Mouse (Mus musculus) urinary bladder, postnatal 25 days (tissue): ENCODE measurements around the gene Elf1.
A peak's percentile ranks its signal among the peaks of the same experiment; 100 is the strongest.

Experiments
- DNase-seq: peaks from one replicate; pipeline ENCODE4 v3.0.0; 2022; ENCODE audit warnings: low spot score

Gene Elf1

DNA sequence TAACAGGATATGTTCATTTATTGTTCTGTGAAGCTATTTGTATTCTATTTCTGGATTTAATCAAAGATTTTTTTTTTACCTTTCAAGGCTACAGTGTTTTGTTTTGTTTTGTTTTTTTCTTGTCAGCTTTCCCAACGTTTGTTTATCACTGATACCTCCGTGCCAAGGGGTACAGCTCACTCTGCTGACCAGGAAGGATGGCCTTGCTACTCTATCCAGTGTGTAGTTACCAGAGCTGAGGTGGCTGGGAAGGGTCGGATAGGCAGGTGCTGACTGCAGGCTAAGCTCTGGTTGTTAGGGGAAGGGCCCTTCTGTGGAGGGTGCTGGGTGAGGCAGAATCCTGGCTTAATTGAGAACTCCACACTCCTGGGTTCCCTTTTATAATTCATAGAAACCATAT lies 9.3 kb downstream of the Elf1 start:
- DNase-seq: no peak

DNA sequence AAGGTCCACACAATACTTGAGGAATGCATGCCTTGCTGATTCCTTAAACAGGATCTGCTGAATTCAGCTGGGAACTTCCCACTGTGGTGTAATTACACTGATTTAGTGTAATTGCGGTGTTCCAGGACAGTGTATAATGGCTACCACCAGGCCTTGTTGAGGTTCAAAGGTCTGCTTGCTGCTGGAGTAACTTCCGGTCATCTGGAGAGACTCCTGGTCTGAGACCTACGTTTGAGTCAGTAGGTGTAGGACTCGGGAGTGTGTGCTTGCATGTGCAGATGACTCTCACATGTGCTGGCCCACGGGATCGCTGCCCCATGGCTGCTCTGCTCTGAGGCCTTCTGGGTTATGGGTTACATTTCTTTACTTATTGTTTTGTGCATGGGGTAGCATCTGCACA lies 13.4 kb downstream of the Elf1 start:
- DNase-seq: no peak

DNA sequence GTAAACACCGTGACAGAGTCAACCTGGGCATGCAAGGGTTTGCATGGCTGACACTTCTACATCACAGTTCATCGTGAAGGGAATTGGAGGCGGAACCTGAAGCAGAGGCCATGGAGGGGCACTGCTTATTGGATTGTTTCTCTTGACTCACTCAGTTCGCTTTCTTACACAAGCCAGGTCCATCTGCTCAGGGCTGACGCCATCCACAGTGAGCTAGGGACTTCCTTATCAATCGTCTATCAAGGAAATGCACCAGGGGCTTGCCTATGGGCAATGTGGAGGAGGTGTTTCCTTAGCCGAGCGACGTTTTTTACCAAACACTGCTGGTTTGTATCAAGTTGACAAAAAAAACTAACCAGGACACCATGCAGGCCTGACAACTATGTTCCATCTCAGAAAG lies 18.3 kb downstream of the Elf1 start:
- DNase-seq: no peak

DNA sequence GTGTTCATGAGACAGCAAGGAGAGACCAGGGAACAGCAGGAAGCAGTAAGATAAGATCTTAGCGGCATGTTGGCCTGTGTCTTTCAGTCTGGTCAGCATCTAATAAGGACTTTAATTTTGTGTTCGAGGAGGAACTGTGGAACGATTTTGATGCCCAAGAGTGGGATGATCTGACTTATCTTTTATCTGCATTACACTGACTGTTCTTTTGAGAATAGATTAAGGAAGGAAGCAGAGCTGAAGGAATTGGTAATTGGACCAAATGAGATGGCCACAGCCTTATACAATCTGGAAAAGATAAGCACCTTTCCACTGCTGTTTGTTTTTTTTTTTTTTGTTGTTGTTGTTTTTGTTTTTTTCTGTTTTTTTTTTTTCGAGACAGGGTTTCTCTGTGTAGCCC lies 19.8 kb downstream of the Elf1 start:
- no peak for DNase-seq

DNA sequence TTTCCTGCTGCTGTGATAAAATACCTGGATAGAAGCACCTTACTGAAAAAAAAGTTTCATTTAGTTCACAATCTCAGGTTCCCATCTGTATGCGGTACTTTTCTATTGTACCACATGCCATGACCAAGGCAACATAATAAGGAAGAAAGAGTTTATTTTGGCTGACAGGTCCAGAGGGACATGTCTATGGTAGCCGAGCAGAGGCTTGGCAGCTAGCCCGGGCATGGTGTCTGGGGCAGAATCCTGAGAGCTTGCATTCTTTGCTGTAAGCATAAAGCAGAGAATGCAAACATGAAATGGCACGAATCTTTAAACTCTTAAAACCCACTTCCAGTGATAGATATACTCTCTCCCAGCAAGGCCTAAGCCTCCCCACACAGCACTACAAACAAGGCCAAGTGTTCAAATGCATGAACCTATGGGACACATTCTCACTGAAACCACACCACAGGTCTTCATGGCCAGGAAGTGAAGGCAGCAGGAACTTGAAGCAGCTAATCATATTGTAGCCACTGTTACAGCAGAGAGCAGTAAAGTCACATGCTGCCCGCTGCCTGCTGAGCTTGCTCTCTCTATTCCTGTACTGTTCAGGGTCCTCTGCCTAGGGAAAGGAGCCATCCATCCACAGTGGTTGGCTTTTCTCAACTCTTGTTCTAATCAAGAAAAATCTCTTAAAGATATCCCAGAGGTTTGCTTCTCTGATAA lies 22.5 kb downstream of the Elf1 start:
- peak; percentile 59 for DNase-seq

DNA sequence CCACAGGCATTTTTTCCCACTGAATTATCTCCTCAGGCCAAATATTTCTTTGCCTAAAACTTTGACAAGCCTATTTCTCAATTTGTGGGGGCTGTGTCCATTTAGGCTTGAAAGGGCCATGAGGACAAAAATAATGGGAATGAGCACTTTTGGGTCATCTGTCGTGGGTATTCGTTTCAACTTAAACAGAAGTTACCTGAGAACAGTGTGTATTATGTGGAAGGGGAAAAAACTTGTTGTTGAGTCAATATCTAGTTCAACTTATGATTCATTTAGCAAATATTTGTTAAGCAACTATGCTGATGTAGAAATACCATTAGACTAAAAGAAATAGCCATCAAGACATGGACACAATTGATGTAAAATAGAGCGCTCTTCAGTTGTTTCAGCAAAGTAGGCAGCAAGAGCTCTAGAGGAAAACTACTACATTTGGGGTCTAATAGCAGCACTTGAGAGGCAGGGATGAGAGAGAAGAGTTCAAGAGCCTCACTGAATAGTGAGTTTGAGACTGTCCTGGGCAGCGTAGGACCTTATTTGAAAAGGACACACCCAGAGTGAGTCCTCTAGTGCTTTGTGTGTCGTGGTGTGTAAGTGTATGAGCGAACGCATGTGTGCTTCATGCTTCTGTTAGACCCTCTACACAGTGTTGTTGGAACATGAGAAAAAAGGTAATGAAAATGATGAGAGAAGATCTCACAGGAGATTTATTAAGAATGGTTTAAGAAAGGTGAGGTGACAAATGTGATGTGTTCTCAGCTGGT lies 23.4 kb downstream of the Elf1 start:
- no peak for DNase-seq

DNA sequence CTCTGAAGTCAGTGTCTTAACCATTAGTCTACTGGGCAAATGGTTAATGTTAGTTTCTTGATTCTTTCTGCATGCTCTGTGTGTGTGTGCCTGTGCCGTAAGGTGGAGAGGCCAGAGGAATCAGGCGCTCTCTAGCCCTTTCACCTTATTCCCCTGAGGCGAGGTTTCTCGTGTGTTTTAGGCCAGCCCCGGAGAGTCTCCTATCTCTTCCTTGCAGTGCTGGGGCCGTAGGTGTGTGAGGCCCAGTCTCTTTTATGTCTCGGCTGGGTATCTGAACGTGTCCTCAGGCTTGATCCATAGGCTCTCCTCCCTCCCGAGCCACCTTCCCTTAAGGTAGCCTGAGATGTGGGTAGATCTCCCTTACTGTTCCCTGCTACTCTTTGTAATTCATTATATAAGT lies 25.2 kb downstream of the Elf1 start:
- DNase-seq: no peak

DNA sequence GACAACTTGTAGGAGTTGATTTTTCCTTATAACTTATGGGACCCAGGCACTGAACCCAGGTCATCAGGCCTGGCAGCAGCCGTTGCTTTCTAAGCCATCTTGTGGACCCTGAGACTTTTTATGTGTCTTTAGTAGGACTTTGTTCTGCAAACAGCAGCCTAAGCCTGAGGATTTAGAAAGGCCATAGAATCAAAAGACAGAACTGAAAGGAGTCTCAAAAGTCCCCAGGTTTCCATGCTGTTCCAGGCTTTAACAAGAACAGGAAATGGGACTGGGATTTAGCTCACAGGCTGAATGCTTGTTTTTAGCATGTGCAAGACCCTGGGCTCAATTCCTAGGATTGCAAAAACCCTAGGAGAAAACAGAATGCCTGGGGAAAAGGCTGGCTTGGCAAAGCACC lies 26.9 kb downstream of the Elf1 start:
- no peak for DNase-seq

DNA sequence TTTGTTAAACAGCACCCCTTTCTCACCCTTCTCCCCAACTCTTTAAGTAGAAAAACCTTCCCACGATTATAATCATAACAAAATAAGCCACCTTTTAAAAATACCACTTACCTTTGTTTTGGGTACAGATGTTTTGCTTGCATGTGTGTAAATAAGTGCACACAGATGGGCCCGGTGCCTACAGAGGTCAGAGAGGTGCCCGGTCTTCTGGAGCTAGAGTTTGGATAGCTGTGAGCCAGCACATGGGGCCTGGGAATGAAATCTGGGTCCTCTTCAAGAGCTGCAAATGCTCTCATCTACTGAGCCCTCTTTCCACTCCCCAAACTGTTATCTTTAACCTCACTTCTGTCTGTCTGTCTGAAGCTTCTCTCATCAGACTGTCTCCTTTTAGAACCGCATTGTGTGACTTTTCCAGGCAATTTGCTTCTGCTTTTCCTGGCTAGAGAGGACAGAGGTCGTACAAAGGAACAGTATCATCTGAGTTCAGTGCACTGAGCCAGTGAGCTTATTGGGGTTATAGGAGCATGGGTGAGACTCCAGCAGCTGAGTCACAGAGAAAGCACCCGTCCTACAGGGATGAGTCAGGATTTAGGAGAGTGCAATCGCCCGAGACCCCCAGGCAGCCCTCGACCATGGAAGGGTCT lies 27.8 kb downstream of the Elf1 start:
- no peak for DNase-seq

DNA sequence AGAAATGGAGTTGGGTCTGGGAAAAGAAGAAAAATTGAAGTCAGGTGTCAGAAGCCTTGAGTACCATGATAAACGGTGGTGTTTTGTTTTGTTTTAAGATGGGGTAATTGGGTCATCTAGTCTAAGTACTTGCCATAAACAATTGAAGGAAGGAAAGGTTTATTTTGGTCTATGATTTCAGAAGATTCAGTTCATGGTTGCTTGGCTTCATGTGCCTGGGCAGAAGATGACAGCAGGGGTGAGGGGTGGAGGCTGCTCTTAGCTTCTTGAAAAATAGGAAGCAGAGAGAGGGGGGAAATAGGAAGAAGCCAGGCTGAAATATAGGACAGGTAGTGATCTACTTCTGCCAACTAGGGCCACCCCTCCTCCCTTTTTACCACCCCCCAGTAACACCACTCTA lies 30.5 kb downstream of the Elf1 start:
- DNase-seq: no peak

DNA sequence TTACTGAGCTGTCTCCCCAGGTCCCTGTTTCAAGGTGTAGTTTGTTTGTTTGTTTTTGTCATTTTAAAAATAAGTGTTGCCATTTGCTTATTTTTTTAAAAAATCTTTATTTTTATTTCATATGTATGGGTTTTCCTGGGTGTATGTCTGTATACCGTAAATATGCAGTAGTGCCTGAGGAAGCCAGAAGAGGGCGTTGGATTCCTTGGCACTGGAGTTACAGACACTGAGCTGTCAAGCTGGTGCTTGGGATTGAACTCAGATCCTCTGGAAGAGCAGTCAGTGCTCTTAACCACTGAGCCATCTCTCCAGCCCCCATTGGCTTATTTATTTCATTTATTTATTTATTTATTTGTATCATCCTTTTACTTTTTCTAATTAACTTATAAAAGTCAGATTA lies 33.0 kb downstream of the Elf1 start:
- DNase-seq: no peak

DNA sequence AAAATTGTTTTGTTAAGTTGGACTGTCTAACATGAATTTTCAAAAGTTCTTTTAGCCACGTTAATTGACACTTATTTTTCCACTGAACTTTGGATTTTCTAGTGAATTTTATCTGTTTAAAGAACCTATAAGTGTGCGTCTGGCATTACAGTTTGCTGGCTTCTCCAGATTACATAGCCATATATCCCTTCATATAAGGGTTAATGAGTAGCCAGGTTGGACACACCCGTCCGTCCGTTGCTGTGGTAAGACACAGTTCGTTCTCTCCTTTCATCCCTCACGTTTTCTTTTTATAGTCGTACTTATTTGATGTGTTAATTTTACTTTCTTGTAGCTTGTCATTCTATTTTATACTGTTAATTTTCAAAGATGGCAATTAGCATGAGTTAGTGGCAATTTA lies 34.1 kb downstream of the Elf1 start:
- DNase-seq: no peak

DNA sequence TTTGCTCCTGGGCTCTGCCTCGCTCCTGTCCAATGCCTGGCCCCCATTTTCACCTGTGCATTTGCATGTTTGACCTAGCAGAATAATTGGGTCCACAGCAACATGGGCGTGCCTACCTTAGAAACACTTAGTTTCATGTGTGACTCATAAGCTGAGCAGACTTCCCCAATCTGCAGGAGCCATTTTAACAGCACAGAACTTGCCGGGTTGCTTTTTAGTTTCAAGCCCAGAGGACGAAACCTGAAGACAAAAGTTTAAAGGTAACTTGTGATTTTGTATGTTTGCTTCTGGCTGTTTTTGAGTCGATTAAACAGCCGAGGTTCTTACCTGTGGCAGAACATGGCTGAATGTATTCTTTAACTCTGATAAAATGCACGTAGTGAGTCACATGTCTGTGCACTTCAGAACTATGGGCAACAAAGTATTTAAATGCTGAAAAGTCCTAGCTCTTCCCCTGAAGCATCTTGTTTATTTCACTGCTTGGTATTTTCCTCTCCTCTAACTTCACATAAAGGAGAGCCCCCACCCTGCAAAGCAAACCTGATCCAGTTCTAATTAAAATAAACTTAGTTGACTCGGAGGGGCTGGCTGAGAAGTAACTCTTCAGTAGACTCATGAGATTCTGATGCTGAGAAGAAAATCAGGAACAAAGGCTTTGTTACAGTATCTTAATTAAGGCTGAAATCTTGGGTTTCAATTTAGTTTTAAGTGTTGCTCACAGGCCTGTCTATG lies 34.7 kb downstream of the Elf1 start:
- DNase-seq: no peak

DNA sequence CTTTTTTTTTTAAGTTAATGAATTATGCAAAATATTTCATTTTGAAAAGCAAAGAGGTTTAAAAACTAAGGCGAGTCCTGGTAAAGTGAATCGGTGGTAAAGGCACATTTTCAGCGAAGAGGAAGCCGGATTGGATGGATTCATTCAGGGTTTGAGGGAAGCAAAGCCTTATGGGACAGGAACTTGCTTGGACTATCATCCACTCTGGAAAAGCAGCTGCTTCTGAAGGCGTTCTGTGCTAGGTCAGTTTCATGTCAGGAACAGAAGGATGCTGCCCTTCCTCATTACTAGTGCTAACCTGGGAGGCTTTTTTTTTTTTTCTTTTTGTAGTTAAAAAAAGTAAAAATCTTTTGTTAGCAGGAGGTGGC lies 35.2 kb downstream of the Elf1 start:
- DNase-seq: no peak

DNA sequence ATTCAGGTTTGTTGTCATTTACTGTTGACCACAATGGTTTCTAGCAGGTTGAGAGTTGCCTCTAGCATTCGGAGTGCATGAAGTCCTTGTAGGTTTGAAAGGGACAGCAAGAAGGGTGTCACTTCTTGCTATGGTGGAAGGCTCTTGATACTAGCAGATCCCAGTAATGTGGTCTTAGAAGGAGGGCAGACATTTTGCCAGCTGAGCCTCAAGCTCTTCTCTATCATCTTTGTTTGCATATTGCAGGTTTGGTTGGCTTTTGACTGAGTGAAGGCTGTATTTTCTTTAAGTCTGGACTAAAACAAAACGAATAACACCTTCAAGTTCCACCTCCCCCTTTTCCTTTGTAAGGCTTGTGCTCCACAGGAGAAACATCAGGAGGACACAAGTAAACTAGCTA lies 35.8 kb downstream of the Elf1 start:
- DNase-seq: no peak

DNA sequence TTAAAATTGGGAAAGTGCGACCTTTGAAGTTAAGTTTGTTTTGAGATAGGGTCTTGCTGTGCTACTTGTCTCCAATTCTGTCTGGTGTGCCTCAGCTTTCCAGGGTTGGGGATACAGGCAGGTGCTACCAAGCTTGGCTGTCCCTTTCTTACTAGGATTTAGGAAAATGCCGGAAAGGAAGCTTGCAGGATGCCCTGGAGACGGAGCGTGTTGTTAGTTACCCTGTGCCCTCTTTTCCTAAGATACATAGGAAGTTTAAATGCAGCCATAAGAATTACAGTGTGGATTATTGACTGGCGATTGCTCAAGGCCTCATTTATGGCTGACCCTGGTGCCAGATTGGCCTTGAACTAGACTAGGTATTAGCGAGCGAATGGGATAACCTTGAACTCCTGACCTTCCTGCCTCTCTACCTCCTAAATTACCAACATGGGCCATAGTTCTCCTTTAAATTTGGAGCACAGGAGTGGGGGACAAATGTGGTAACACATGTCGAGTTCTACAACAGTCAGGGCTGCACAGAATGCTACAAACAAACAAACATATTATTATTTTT lies 36.3 kb downstream of the Elf1 start:
- DNase-seq: no peak

DNA sequence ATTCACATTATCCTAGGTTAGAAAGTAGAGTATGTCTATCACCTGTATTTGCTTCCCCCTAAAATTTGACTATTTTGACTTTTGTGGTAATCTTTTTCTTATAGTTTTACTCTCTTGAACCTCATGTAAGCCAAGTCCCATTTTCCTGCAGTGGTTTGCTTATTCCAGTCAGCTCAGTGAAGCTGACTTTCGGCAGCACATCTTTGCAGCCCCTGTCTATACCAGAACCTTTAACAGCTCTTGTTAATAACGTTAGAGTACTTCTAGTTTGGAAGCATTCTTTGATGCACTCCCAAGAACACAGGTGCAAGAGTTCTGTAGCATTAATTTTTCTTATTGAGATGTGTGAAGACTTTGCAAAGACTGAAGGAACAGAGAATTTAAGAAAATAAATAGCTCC lies 37.1 kb downstream of the Elf1 start:
- no peak for DNase-seq

DNA sequence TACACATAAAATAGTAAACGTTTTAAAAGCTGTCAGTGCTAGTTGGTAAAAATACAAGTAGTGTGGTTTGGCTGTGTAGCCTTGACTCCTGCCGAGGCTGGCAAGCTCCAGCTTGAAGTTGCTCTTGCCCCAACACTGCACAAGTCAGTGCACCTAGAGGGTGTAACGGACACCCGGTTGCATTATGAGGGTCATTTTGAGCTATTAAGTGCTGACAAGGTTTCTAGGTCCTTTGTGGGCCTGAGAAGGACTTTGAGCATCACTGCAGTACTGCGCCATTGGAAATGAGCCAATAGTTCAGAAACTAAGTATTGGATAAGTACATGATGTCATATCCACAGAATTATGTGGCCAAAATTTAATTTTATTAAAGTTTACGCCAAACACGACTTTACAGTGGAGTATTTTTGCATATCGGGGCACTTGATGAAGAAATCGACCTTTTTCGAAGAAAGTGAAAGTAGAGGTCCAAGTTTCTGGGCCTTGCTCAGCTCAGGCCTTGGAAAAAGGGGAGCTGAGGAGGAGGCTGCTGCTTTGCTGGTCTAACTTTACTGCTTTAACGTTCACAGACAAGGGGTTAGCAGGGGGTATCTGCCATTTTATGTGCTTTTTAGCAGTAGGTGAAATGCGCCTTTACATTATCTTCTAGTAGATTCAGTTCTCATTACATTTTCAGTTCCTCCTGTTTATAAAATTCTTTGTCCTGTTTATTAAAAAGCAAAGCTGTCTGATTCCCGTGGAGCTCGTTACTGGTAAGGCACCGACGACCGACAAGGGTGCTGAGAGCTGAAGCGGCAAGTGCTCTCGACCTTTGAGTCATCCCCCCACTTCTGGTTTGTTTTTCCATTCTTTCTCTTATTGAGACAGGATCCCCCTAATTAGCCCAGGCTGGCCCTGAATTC lies 38.0 kb downstream of the Elf1 start:
- DNase-seq: no peak

DNA sequence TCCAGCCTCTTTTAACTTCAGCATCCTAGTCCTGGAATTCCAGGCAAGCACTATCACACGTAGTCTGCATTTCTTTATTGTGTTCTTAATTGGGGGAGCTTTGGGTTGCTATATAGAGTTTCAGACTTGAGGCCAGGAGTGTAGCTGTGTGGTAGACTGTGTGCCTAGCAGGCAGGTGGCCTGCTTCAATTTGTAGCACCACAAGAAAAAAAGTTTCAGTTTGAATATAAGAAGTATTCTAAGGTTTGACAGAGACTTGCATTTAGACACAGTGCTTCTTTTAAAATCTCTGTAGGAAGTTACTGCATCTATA lies 38.6 kb downstream of the Elf1 start:
- DNase-seq: no peak

DNA sequence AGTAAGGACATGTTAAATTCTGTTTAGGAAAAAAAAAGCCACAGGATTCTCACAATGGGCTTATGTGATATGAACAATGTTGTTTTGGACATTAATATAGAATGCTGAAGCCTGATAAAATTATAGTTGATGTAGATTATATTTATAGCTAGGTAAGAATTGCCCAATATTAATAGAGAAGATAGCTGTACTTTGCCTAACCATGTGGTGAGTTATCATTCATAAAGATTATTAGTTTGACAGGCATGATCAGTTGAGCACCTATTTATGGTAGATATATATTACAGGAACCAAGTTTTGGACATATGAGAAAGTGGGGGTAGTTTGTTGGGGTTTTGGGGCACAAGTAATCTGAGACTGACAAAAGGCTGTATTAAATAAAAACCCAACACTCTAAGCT lies 39.6 kb downstream of the Elf1 start:
- DNase-seq: no peak

DNA sequence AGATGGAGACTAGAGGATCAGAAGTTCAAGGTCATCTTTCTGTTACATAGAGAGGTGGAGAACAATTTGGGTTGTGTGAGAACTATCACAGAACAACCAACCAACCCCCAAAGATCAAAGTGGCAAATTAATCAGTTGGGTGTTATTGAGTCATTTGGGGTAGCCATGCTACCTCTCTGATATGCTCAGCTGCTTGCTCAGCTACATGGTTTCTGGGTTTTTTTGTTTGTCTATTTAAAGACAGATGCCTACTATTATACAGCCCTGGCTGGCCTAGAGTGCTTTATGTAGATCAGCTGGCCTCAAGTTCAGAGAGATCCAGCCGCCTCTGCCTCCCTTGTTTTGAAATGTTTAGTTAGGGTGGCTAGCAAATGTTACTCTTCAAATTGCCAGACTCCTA lies 40.1 kb downstream of the Elf1 start:
- DNase-seq: no peak
